Mouse (Mus musculus) lung, postnatal 0 days (tissue): ENCODE measurements around the gene Pigx.

Source experiments
- CTCF ChIP-seq: IDR thresholded peaks from 2 replicates; pipeline ENCODE4 v1.5.1; 2016; ENCODE audit warnings: antibody characterized with exemption, mild to moderate bottlenecking
- EP300 ChIP-seq: IDR thresholded peaks from 2 replicates; pipeline ENCODE4 v1.6.1; 2016; ENCODE audit warnings: antibody characterized with exemption, mild to moderate bottlenecking, control low read depth

GRCm38 (mm10) chr16:32105698-32106097 is 6.2 kb upstream of the Pigx start:
- TF ChIP-seq EP300 (no peak), CTCF (peak; percentile 32)
